Mouse (Mus musculus): ENCODE measurements at regions not wholly inside any gene's neighbourhood (a gene's known extent, or its start where the extent isn't known, plus 50 kb on each side); places are given as distances from the start of the nearest gene placed in this dataset.

DNA sequence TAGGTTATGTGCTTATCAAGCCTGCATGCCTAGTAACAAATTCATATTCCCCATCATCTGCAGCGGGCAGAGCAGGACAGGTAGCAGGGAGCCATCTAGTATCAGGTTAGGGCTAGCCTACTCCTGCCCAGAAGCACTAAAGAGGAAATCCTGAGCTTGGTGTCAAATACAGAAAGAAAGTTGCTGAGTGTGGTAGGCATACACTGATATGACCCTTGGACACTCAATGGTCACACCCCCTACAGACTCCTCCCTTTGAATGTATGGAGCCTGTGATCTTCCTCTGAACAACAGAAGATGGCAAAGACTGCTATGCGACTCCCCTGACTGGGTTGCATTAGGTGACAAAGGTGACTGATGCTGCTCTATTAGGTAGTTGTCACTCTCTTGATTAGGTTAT is 102.3 kb upstream of the Rapgef5 start:
- no peaks in the 10 kb centered on the region for H3K27me3 ChIP-seq (ENCODE audit: control insufficient read depth, insufficient read depth, low read length)
- H3K27ac ChIP-seq (ENCODE audit: control insufficient read depth, insufficient read depth, low read depth, low read length): no peak overlapping the region
- no peaks in the 10 kb centered on the region for H3K36me3 ChIP-seq (ENCODE audit: control insufficient read depth, insufficient read depth, low read length)
- no peak overlapping the region for H3K4me3 ChIP-seq (ENCODE audit: control insufficient read depth, low read depth, low read length)
- no peaks in the 10 kb centered on the region for H3K4me1 ChIP-seq (ENCODE audit: control insufficient read depth, insufficient read depth, low read length)
- no peak for TF ChIP-seq POLR2A (IDR thresholded peaks at IDR 0.05; ENCODE audit: control insufficient read depth, low read depth, low read length)
- no peak for TF ChIP-seq CTCF (IDR thresholded peaks at IDR 0.05; ENCODE audit: control insufficient read depth, insufficient read depth, insufficient replicate concordance, low read depth, low read length)

DNA sequence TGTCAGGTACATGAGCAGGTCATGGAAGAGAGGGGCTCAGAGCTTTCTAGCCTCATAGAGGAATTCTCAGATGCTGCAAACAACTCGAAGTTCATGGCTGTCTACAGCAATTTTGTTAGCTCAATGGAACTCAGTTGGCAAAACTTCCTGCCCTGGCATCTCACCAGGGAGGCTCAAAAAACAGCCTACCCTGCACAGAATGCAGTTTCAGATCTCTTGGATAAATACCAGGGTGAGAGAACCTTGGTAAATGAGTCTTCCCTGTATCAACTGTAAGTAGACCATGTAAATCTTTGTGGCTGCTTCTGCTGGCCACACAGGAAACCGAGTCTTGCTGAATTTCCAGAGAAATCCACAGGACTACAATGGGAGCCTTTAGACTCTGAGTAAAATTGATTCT is 101.1 kb upstream of the Rapgef5 start:
- Histone ChIP-seq H3K4me1 (ENCODE audit: control insufficient read depth, insufficient read depth, low read length) (no peaks in the 10 kb centered on the region), H3K36me3 (ENCODE audit: control insufficient read depth, insufficient read depth, low read length) (no peaks in the 10 kb centered on the region), H3K27ac (ENCODE audit: control insufficient read depth, insufficient read depth, low read depth, low read length) (no peak overlapping the region), H3K27me3 (ENCODE audit: control insufficient read depth, insufficient read depth, low read length) (no peaks in the 10 kb centered on the region), H3K4me3 (ENCODE audit: control insufficient read depth, low read depth, low read length) (no peak overlapping the region)
- TF ChIP-seq CTCF (IDR thresholded peaks at IDR 0.05; ENCODE audit: control insufficient read depth, insufficient read depth, insufficient replicate concordance, low read depth, low read length) (no peak), POLR2A (IDR thresholded peaks at IDR 0.05; ENCODE audit: control insufficient read depth, low read depth, low read length) (no peak)

DNA sequence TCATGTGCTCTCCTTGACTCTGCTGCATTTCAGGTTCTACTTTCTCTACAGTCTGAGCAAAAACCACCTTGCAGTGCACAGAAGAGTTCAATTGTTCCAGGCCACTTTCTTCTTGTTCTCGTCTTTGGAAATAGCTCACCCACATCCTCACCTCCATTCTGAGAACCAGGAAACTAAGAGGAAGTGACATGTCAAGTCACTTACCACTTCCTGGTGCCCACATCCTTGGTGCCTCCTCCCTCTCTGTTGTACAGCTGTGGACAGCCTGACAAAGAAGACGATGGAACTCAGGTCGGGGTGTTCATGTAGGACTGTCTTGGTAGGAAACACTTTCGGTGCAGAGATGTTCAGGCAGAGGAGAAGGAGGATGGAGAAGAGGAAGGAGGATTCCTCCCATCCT is 98.3 kb upstream of the Rapgef5 start:
- TF ChIP-seq CTCF (IDR thresholded peaks at IDR 0.05; ENCODE audit: control insufficient read depth, insufficient read depth, insufficient replicate concordance, low read depth, low read length) (no peak), POLR2A (IDR thresholded peaks at IDR 0.05; ENCODE audit: control insufficient read depth, low read depth, low read length) (no peak)
- H3K27ac ChIP-seq (ENCODE audit: control insufficient read depth, insufficient read depth, low read depth, low read length): no peak overlapping the region
- H3K4me1 ChIP-seq (ENCODE audit: control insufficient read depth, insufficient read depth, low read length): no peaks in the 10 kb centered on the region
- no peaks in the 10 kb centered on the region for H3K36me3 ChIP-seq (ENCODE audit: control insufficient read depth, insufficient read depth, low read length)
- H3K27me3 ChIP-seq (ENCODE audit: control insufficient read depth, insufficient read depth, low read length): no peaks in the 10 kb centered on the region
- no peak overlapping the region for H3K4me3 ChIP-seq (ENCODE audit: control insufficient read depth, low read depth, low read length)

DNA sequence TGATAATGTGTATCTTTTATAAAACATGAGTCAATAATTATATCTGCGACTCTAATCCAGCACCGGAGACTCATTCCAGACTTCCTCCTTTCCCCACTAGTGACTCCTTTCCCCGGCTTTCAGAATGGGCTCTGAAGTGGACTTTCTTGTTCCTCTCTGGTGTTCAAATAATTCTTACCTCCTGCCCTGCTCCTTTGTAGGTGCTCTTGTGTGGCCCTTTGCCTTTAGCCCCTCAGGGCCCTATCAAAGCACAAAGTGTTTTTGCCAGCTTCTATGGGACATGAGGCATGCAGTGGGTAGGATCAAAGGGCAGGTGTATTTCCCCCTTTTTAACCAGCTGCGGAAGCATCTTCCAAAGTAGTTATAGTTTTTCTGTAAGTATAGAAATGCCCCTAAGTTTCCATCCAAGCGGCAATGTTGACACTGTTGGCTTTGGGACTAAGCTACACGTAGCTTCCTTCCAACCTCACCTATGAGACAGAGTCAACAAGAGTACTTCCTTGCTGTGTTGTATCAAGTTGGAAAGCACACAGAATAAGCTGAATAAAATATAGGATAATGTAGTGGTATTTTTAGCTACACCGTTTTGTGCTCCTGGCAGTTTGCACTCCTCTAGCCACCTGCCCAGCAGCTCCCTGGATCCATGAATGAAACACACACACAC is 93.8 kb upstream of the Rapgef5 start:
- H3K27me3 ChIP-seq (ENCODE audit: control insufficient read depth, insufficient read depth, low read length): no peaks in the 10 kb centered on the region
- no peak overlapping the region for H3K27ac ChIP-seq (ENCODE audit: control insufficient read depth, insufficient read depth, low read depth, low read length)
- H3K4me1 ChIP-seq (ENCODE audit: control insufficient read depth, insufficient read depth, low read length): no peaks in the 10 kb centered on the region
- TF ChIP-seq POLR2A (IDR thresholded peaks at IDR 0.05; ENCODE audit: control insufficient read depth, low read depth, low read length): no peak
- no peak for TF ChIP-seq CTCF (IDR thresholded peaks at IDR 0.05; ENCODE audit: control insufficient read depth, insufficient read depth, insufficient replicate concordance, low read depth, low read length)
- no peak overlapping the region for H3K4me3 ChIP-seq (ENCODE audit: control insufficient read depth, low read depth, low read length)
- H3K36me3 ChIP-seq (ENCODE audit: control insufficient read depth, insufficient read depth, low read length): no peaks in the 10 kb centered on the region

DNA sequence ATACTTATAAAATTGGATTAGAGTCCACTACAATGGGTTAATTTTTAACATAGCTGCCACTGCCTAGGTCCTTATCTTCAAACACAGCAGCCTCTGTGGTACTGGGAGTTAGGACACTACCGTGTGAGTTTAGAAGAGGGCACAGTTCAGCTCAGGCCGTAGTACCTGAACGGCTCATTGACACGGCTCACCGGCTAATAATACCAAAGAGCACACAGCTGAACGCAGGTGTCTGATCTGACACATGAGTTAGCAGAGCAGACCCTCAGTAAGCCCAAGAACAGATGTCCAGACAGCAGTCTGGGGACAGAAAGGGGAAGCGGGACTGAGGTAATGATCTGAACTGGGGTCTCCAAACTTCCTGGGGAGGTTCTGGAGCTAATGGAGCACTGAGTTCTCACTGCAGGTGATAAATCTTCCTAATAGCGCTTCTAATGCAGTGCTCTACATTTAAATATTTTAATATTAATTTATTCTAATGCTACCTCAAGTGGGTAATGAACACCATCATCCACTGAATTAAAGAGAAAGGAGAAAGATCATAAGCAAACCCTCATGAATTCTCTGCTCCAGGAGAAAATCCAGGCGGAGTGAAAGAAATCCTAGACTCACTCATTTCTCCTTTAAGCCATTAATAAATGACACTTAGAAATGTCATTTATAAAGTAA is 90.8 kb upstream of the Rapgef5 start:
- TF ChIP-seq POLR2A (IDR thresholded peaks at IDR 0.05; ENCODE audit: control insufficient read depth, low read depth, low read length) (no peak), CTCF (IDR thresholded peaks at IDR 0.05; ENCODE audit: control insufficient read depth, insufficient read depth, insufficient replicate concordance, low read depth, low read length) (no peak)
- Histone ChIP-seq H3K36me3 (ENCODE audit: control insufficient read depth, insufficient read depth, low read length) (no peaks in the 10 kb centered on the region), H3K27ac (ENCODE audit: control insufficient read depth, insufficient read depth, low read depth, low read length) (no peak overlapping the region), H3K4me3 (ENCODE audit: control insufficient read depth, low read depth, low read length) (no peak overlapping the region), H3K4me1 (ENCODE audit: control insufficient read depth, insufficient read depth, low read length) (no peaks in the 10 kb centered on the region), H3K27me3 (ENCODE audit: control insufficient read depth, insufficient read depth, low read length) (no peaks in the 10 kb centered on the region)

DNA sequence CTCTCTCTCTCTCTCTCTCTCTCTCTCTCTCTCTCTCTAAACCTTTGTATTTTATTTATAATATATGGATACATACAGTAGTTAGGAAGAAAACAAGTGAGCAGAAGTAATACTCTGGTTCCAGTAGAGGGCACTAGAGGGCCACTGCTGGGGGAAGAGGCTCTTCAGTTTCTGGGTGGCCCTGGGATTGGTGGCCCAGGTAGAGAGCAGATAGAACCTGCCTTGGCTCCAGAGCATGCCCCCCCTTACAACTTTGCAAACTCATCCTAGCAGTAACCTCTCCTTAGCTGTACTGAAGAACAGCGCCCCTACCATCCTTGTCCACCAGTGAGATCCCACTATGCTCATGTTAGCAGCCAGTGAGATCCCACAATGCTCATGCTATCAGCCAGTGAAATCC is 88.8 kb upstream of the Rapgef5 start:
- no peaks in the 10 kb centered on the region for H3K27me3 ChIP-seq (ENCODE audit: control insufficient read depth, insufficient read depth, low read length)
- H3K4me3 ChIP-seq (ENCODE audit: control insufficient read depth, low read depth, low read length): no peak overlapping the region
- H3K4me1 ChIP-seq (ENCODE audit: control insufficient read depth, insufficient read depth, low read length): no peaks in the 10 kb centered on the region
- no peaks in the 10 kb centered on the region for H3K36me3 ChIP-seq (ENCODE audit: control insufficient read depth, insufficient read depth, low read length)
- H3K27ac ChIP-seq (ENCODE audit: control insufficient read depth, insufficient read depth, low read depth, low read length): no peak overlapping the region
- TF ChIP-seq POLR2A (IDR thresholded peaks at IDR 0.05; ENCODE audit: control insufficient read depth, low read depth, low read length): no peak
- peak; percentile 32; the same call in 1 of the 2 replicates for TF ChIP-seq CTCF (IDR thresholded peaks at IDR 0.05; ENCODE audit: control insufficient read depth, insufficient read depth, insufficient replicate concordance, low read depth, low read length)

DNA sequence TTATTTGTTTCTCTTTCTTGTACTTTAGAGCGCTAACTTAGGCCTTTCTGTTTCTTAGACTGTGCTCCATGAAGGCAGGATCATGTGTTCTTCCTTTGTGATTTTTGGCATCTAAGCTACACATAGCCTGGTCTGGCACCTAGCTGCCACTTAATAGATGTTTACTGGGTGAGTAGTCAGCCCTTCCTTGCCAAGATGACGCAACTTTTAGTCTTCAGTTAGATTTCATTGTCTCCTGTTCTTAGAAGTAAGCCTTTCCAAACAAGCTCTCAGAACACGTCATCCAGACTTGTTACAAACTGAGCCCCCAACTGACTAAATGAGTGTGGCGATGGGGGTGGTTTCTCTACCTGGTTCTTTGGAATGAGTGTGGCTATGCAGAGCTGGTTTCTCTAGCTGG is 85.4 kb upstream of the Rapgef5 start:
- Histone ChIP-seq H3K27me3 (ENCODE audit: control insufficient read depth, insufficient read depth, low read length) (no peaks in the 10 kb centered on the region), H3K4me3 (ENCODE audit: control insufficient read depth, low read depth, low read length) (no peak overlapping the region), H3K36me3 (ENCODE audit: control insufficient read depth, insufficient read depth, low read length) (no peaks in the 10 kb centered on the region), H3K4me1 (ENCODE audit: control insufficient read depth, insufficient read depth, low read length) (no peaks in the 10 kb centered on the region), H3K27ac (ENCODE audit: control insufficient read depth, insufficient read depth, low read depth, low read length) (no peak overlapping the region)
- no peak for TF ChIP-seq POLR2A (IDR thresholded peaks at IDR 0.05; ENCODE audit: control insufficient read depth, low read depth, low read length)
- no peak for TF ChIP-seq CTCF (IDR thresholded peaks at IDR 0.05; ENCODE audit: control insufficient read depth, insufficient read depth, insufficient replicate concordance, low read depth, low read length)
